Mouse (Mus musculus): ENCODE results near the gene Cacng2.
A peak's percentile ranks its signal among the peaks of the same experiment; 100 is the strongest.

Gene Cacng2

DNA sequence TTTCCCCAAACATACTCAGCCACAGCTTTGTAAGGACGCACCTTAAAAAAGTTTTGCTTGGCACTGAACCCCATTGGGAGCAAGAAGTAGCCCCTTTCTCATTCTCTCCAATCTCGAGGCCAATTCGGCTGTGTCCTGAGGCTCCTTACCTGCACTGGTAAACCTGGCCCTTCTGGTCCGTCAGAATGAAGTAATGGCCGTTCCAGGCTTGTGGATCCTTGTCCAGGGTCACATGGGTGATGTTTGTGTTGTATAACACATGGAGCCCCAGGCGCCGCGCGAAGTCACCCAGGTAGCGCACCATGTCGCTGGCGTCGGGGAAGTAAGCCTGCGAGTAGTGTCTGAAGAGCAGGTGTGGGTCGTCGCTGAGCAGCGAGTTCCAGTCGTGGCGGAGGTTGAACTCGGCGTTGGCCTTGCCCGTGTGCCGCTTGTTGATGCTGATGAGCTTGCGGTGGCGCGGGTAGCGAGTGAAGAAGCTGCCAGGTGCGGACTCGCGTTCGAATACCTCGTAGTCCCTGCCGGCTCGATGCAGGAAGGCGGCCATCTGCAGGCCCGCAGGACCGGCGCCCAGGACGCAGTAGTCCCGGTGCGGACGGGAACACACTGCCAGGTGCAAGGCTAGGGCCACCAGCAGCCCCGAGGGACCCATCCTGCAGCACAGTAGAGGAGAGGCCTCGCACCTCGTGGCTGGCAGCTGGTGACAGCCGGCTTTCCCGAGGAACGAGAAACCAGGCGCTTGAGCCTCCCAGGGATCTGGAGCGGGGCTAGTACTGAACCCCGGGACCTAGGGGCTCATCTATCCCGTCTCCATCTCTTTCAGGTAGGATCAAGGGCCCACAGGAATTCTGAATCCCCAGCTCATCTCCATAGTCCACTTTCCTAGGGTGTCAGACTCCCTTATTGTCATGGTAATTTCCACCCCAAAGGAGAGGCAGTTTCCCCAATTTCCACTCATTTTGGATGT lies 164.1 kb downstream of the Cacng2 start:
- peak; percentile 29 for DNase-seq (ENCODE audit: low read depth, low spot score)

DNA sequence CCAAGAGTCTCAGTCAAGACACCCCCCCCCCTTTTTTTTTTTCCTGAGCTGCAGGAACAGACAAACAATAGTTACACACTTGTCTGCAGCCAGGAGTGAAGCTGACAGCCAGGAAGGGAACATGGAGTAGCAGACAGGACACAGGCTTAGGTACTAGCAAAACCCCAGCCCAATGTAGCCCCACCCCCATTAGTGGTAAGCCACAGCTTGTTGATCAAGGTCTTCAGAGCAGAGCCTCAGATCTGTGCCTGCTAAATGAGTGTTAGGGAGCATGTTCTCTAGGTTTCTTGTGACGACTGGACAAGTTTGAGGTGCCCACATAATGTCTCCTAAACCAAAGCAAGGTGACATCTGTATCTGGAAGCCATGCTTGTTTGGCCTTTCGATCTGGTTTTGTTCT lies 165.5 kb downstream of the Cacng2 start:
- DNase-seq (ENCODE audit: low read depth, low spot score), result no peak

DNA sequence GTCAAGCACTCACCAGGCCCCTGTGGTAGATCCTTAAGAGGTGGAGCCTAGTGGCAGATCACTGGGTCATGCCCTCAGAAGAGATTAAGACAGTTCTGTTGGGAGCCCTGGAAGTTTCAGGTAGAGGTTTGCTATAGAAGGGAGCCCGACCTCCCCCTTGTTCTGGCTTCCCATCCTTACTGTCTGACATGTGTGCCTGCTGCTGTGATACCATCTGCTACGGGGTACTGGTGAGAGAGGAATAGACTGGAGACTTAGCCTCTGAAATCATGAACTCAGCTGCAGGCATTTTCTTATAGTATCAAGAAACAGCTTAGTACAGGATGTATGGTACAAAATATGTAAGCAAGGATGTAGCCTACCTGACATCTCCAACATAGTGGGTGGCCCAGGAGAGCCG lies 166.9 kb downstream of the Cacng2 start:
- DNase-seq (ENCODE audit: low read depth, low spot score), result no peak

DNA sequence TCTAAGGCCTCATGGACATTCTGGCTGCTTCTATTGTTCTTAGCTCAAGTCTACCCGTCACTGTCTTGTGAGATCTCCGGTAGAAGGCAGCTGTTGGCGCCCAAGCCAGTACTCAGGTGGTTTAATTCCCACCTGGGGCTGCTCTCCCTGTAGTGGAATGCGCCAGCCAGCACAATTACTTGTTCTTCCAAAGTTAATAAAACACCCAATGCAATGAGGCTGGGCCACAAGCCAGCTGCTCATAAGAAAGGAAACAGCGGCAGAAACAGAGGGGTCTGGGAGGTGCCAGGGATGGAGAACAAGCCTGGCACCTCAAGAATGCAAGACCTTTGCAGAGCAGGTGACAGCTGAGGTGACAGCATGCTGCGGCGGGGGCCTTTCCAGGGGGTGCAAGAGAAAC lies 170.8 kb downstream of the Cacng2 start:
- DNase-seq (ENCODE audit: low read depth, low spot score), result no peak

DNA sequence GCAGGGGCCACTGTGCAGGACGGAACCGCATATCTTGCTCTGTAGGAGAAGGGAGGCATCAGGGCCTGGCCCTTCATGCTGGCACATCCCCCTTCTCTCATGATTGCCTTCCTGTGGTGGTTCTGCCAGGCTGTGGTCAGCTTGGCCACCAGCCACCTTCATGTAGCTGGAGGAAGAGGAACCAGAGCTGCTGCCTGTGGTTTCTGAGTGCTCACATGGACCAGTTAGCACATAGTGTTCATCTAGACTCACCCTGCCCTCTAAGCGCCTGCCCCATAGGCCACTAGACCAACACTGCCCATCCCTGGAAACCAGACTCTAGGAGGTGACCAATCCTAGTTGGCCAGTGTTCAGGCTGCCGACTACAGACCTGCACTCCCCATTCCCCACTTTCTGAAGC lies 174.1 kb downstream of the Cacng2 start:
- DNase-seq (ENCODE audit: low read depth, low spot score), result no peak

Data from R1 (cell line).